Mouse (Mus musculus) heart, adult 2 months (tissue): ENCODE data around the gene Gan. TPM values are rescaled to one million over a fixed set of nuclear protein-coding genes. Genes with fewer than 3 reads are reported as not detected.

Experiments used
- DNase-seq, 2 experiments: peaks; one replicate each; pipeline ENCODE4 v3.0.0; 2021
- H3K27ac ChIP-seq: fragments of 200-600 bp; 2 replicates; pipeline ENCODE4 v1.8.1; 2022
- H3K27me3 ChIP-seq: fragments of 200-500 bp; 2 replicates; pipeline ENCODE4 v1.6.1; 2012; ENCODE audit warnings: mild to moderate bottlenecking, low read length, inconsistent platforms, mixed read lengths; ENCODE audit not compliant: control insufficient read depth, insufficient read depth
- H3K36me3 ChIP-seq: fragments of 200-500 bp; 2 replicates; pipeline ENCODE4 v1.6.1; 2012; ENCODE audit warnings: low read length, inconsistent platforms; ENCODE audit not compliant: control insufficient read depth, insufficient read depth
- H3K4me1 ChIP-seq: fragments of 200-500 bp; 2 replicates; pipeline ENCODE4 v1.6.1; 2011; ENCODE audit warnings: low read length; ENCODE audit not compliant: control insufficient read depth, insufficient read depth
- H3K4me3 ChIP-seq: fragments of 200-600 bp; 2 replicates; pipeline ENCODE4 v1.8.1; 2022
- H3K79me2 ChIP-seq: fragments of 200-500 bp; replicated peaks from 2 replicates; pipeline ENCODE4 v1.6.1; 2012; ENCODE audit warnings: mild to moderate bottlenecking, inconsistent platforms, low read length, moderate library complexity, mixed read lengths; ENCODE audit not compliant: control insufficient read depth, insufficient read depth
- H3K9ac ChIP-seq: fragments of 200-500 bp; 2 replicates; pipeline ENCODE4 v1.6.1; 2012; ENCODE audit warnings: low read depth, mild to moderate bottlenecking, control low read depth, inconsistent platforms, low read length, mixed read lengths
- CTCF ChIP-seq: fragments of 200-600 bp; IDR thresholded peaks from 2 replicates; pipeline ENCODE4 v1.8.1; 2022; ENCODE audit warnings: antibody characterized with exemption, mild to moderate bottlenecking, moderate library complexity
- EP300 ChIP-seq: fragments of 200-500 bp; IDR thresholded peaks from 2 replicates; pipeline ENCODE4 v1.6.1; 2011; ENCODE audit warnings: low read depth, low read length, control low read depth; ENCODE audit not compliant: insufficient read depth
- POLR2A ChIP-seq: fragments of 200-500 bp; IDR thresholded peaks from 2 replicates; pipeline ENCODE4 v1.6.1; 2011; ENCODE audit warnings: mild to moderate bottlenecking, low read depth, low read length, control low read depth; ENCODE audit not compliant: insufficient read depth
- WGBS: fragments of 180-500 bp; shearing (Covaris S2); methylation state at CpG from one replicate; pipeline ENCODE4 v1.1.7; 2018; 5-methylcytosine and 5-hydroxymethylcytosine counted together
- intact Hi-C: fragments of 180-260 bp; cut with DNase I; formaldehyde crosslinking; loops from one replicate; pipeline ENCODE4 v1.15.1; 2025
- polyA plus RNA-seq: library from polyadenylated mRNA; depleted of rRNA; stranded (reverse); fragments of >200 nt; gene quantifications from 2 replicates; pipeline ENCODE4 v1.2.3, GENCODE M21; 2012
- total RNA-seq, 2 experiments: library from RNA; stranded (reverse); gene quantifications; 2 replicates each; pipeline ENCODE4 v1.2.3; 2021

Gan gene
- total and polyA plus RNA-seq, 3 experiments, result 1.7 to 5.2 (median 4.2) TPM

GRCm38 (mm10) chr8:117227339-117227738 is 69.4 kb downstream of the Gan start:
- Histone ChIP-seq H3K4me1 (no peaks in the 10 kb centered on the region; the same call in 1 of the 2 replicates), H3K36me3 (no peaks in the 10 kb centered on the region), H3K4me3 (no peak overlapping the region), H3K27ac (no peak overlapping the region), H3K27me3 (no peaks in the 10 kb centered on the region), H3K9ac (no peak overlapping the region), H3K79me2 (no peaks in the 10 kb centered on the region)
- peak in 1 of 2 experiments; percentile 9 for DNase-seq
- WGBS, result 55% methylated on average over 2 of the region's 2 CpGs
- TF ChIP-seq EP300 (no peak), CTCF (no peak), POLR2A (no peak)
- intact Hi-C loops, result loop anchor here (10.0 kb wide), 1 partner anchor 337 kb away; no protein-coding TSS in a partner anchor

DNA sequence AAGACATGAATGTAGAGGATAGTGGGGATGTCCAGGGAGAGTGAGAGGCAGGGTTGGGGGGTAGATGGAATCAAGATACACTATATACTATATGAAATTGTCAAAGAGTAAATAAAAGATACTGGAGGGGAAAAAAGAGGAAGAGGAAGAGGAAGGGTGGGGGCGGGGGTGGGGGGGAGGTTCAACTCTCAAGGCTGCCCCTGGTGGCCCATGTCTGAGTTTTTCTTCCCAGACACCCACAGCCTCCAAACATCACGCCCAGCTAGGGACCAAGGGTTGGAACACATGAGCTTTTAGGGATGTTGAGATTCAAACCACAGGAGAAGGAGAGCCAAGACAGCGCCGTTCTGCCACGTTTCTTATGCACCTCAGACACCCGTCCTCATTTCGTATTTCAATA is 75.3 kb downstream of the Gan start:
- Histone ChIP-seq H3K4me1 (no peaks in the 10 kb centered on the region), H3K27ac (no peak overlapping the region), H3K36me3 (no peaks in the 10 kb centered on the region), H3K79me2 (no peaks in the 10 kb centered on the region), H3K4me3 (no peak overlapping the region), H3K9ac (no peak overlapping the region), H3K27me3 (no peaks in the 10 kb centered on the region)
- no peak for DNase-seq
- WGBS, result 77% methylated on average over 7 of the region's 7 CpGs
- intact Hi-C loops, result no loop called here
- TF ChIP-seq EP300 (no peak), CTCF (no peak), POLR2A (no peak)

DNA sequence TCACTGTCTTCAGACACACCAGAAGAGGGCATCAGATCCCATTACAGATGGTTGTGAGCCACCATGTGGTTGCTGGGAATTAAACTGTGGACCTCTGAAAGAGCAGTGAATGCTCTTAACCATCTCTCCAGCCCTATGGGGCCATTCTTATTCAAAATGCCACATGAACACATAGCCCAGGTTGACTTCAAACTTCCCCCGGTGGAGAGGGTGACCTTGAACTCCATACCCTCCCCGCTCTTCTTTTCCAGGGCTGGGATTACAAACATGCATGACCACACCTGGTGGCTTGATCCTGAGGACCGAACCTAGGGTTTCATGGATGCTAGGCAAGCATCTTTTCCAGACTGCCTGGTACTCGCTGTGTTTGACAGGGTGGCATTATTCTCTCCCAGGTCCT is 78.6 kb downstream of the Gan start:
- TF ChIP-seq POLR2A, result no peak
- no peak for TF ChIP-seq EP300
- TF ChIP-seq CTCF, result no peak
- no peaks in the 10 kb centered on the region for H3K27me3 ChIP-seq
- H3K9ac ChIP-seq, result no peak overlapping the region
- H3K36me3 ChIP-seq, result no peaks in the 10 kb centered on the region
- no peaks in the 10 kb centered on the region for H3K79me2 ChIP-seq
- no peak overlapping the region for H3K4me3 ChIP-seq
- WGBS, result 95% methylated on average over 4 of the region's 4 CpGs
- H3K4me1 ChIP-seq, result no peaks in the 10 kb centered on the region
- DNase-seq, result no peak
- intact Hi-C loops, result no loop called here
- H3K27ac ChIP-seq, result no peak overlapping the region

- 87% methylated on average over 5 of the region's 5 CpGs for WGBS
- H3K79me2 ChIP-seq, result no peaks in the 10 kb centered on the region
- TF ChIP-seq CTCF (no peak), POLR2A (no peak), EP300 (no peak)
- H3K4me3 ChIP-seq, result no peak overlapping the region
- DNase-seq, result no peak
- no peaks in the 10 kb centered on the region for H3K4me1 ChIP-seq
- no peaks in the 10 kb centered on the region for H3K36me3 ChIP-seq
- H3K27me3 ChIP-seq, result no peaks in the 10 kb centered on the region
- intact Hi-C loops, result no loop called here
- no peak overlapping the region for H3K27ac ChIP-seq
- no peak overlapping the region for H3K9ac ChIP-seq
These were observed 82.4 kb downstream of the Gan start for GRCm38 (mm10) chr8:117240326-117240725.

GRCm38 (mm10) chr8:117240841-117241494 is 83.0 kb downstream of the Gan start:
- TF ChIP-seq EP300 (no peak), POLR2A (no peak), CTCF (no peak)
- no peaks in the 10 kb centered on the region for H3K4me1 ChIP-seq
- H3K4me3 ChIP-seq, result no peak overlapping the region
- DNase-seq, result no peak
- WGBS, result 69% methylated on average over 5 of the region's 5 CpGs
- no peaks in the 10 kb centered on the region for H3K36me3 ChIP-seq
- H3K27ac ChIP-seq, result no peak overlapping the region
- intact Hi-C loops, result no loop called here
- H3K9ac ChIP-seq, result no peak overlapping the region
- no peaks in the 10 kb centered on the region for H3K27me3 ChIP-seq
- H3K79me2 ChIP-seq, result no peaks in the 10 kb centered on the region

GRCm38 (mm10) chr8:117241848-117242247 is 83.9 kb downstream of the Gan start:
- Histone ChIP-seq H3K9ac (no peak overlapping the region), H3K36me3 (no peaks in the 10 kb centered on the region), H3K4me1 (no peaks in the 10 kb centered on the region), H3K27ac (no peak overlapping the region), H3K79me2 (no peaks in the 10 kb centered on the region), H3K27me3 (0 out of 2 replicates have a peak, but pooled peaks cover under 1% of the 10 kb centered on the region), H3K4me3 (no peak overlapping the region)
- intact Hi-C loops, result no loop called here
- DNase-seq, result no peak
- WGBS, result 58% methylated on average over 3 of the region's 3 CpGs
- TF ChIP-seq EP300, result no peak
- no peak for TF ChIP-seq POLR2A
- no peak for TF ChIP-seq CTCF
